Mouse (Mus musculus) embryonic facial prominence, embryonic 14.5 days (tissue): ENCODE results near the gene Plekhg5. TPM values are rescaled to one million over a fixed set of nuclear protein-coding genes. Genes with fewer than 3 reads are reported as not detected.

Experiments
- ATAC-seq: fragments of 200-750 bp; cut with Nextera tagmentation; 2 replicates; pipeline ENCODE4 v1.8.0; 2017; ENCODE audit warnings: low read depth, moderate number of reproducible peaks, moderate TSS enrichment
- DNase-seq: peaks from one replicate; pipeline ENCODE4 v3.0.0-alpha.2; 2015; ENCODE audit warnings: low spot score
- H3K27ac ChIP-seq: fragments of 300-500 bp; sonication (generic); replicated peaks from 2 replicates; pipeline ENCODE4 v1.5.1; 2014; ENCODE audit warnings: low read depth, mild to moderate bottlenecking, low read length, moderate library complexity
- H3K27me3 ChIP-seq: fragments of 300-500 bp; sonication (generic); replicated peaks from 2 replicates; pipeline ENCODE4 v1.6.1; 2014; ENCODE audit warnings: low read length; ENCODE audit not compliant: control insufficient read depth, insufficient read depth
- H3K36me3 ChIP-seq: fragments of 300-500 bp; sonication (generic); 2 replicates; pipeline ENCODE4 v1.6.1; 2014; ENCODE audit warnings: low read length, mixed read lengths; ENCODE audit not compliant: control insufficient read depth, insufficient read depth
- H3K4me1 ChIP-seq: fragments of 300-500 bp; sonication (generic); 2 replicates; pipeline ENCODE4 v1.6.1; 2014; ENCODE audit warnings: antibody characterized with exemption, low read length; ENCODE audit not compliant: control insufficient read depth, insufficient read depth
- H3K4me2 ChIP-seq: fragments of 300-500 bp; sonication (generic); 2 replicates; pipeline ENCODE4 v1.6.1; 2014; ENCODE audit warnings: low read depth, mild to moderate bottlenecking, low read length, moderate library complexity, mixed read lengths
- H3K4me3 ChIP-seq: fragments of 300-500 bp; sonication (generic); 2 replicates; pipeline ENCODE4 v1.5.1; 2014; ENCODE audit warnings: low read depth, mild to moderate bottlenecking, low read length
- H3K9ac ChIP-seq: fragments of 300-500 bp; sonication (generic); 2 replicates; pipeline ENCODE4 v1.6.1; 2014; ENCODE audit warnings: low read depth, mild to moderate bottlenecking, low read length, moderate library complexity, mixed read lengths
- H3K9me3 ChIP-seq: fragments of 300-500 bp; sonication (generic); 2 replicates; pipeline ENCODE4 v1.6.1; 2016; ENCODE audit warnings: low read length; ENCODE audit not compliant: control insufficient read depth
- WGBS: fragments of 180-500 bp; shearing (Covaris S2); extraction: QIAGEN DNeasy Blood & Tissue Kit; methylation state at CpG from one replicate; pipeline ENCODE4 v1.1.7; 2014; 5-methylcytosine and 5-hydroxymethylcytosine counted together
- polyA plus RNA-seq: library from polyadenylated mRNA; unstranded; fragments of >200 nt; fragmentation: Nextera tagmentation; extraction: Ambion mirVana; gene quantifications from 2 replicates; pipeline ENCODE4 v1.2.1, GENCODE M21; 2014

Plekhg5 gene
- polyA plus RNA-seq: 12.0 and 13.4 TPM in 2 replicates

GRCm38 (mm10) chr4:152072121-152072601 lies at the start of gene Plekhg5:
Gene Plekhg5 (plus strand): TSS chr4:152072498.
- no peaks in the 10 kb centered on the region for H3K27me3 ChIP-seq
- no peaks in the 10 kb centered on the region for H3K36me3 ChIP-seq
- H3K9me3 ChIP-seq: no peaks in the 10 kb centered on the region
- no peak within 1 kb of the TSS for H3K27ac ChIP-seq
- 49% methylated on average over 8 of the region's 10 CpGs for WGBS
- DNase-seq: peak; percentile 51
- no peak within 1 kb of the TSS for H3K4me2 ChIP-seq
- no peak within 1 kb of the TSS for H3K4me3 ChIP-seq
- peaks cover 9% of the 10 kb centered on the region; the same call in 1 of the 2 replicates for H3K4me1 ChIP-seq
- no peak within 1 kb of the TSS for H3K9ac ChIP-seq
- no peak for ATAC-seq

DNA sequence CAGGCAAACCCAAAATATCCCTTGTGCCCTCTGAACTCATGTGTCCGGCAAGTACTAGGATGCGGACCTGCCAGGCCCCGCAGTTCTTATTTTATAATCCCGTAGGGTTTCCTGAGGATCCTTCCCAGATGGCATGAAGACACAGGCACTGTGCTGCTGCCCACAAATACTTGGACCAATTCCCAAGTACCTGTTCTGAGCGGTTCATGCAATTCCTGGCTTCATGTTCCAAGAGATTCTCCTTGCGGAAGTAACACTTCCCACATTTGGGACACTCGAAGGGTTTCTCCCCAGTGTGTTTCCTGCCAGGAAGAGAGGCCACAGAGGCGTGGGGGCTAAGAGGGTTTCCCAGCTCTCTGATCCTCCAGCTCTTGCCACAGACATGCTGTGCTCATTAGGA lies 49.8 kb upstream of the Plekhg5 start:
- WGBS: 86% methylated on average over 8 of the region's 8 CpGs
- Histone ChIP-seq H3K4me2 (no peak overlapping the region), H3K9ac (no peak overlapping the region), H3K36me3 (peaks cover 57% of the 10 kb centered on the region), H3K4me3 (no peak overlapping the region), H3K4me1 (peaks cover 16% of the 10 kb centered on the region), H3K27me3 (no peaks in the 10 kb centered on the region), H3K9me3 (no peaks in the 10 kb centered on the region), H3K27ac (no peak overlapping the region)
- ATAC-seq (no peak), DNase-seq (no peak)

DNA sequence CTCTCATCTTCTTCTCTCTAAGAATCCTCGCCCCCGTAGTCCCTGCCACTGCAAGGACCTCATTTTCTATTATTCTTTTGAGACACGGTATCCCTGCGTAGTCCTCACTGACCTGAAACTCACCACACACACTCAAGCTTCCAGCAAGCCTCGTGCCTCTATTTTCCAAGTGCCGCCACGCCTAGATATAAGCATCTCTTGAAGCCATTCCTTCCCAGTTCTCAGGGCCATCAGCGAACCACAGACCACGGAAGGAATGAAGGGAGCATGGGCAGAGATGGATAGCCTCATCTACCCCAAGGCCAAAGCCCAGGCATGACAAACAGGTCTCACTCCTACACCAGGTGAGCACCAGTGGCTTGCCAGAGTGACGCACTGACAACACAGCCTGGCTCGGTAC lies 47.8 kb upstream of the Plekhg5 start:
- no peak overlapping the region for H3K9ac ChIP-seq
- H3K4me1 ChIP-seq: peaks cover 22% of the 10 kb centered on the region
- H3K4me2 ChIP-seq: no peak overlapping the region
- DNase-seq (no peak), ATAC-seq (no peak)
- peaks cover 48% of the 10 kb centered on the region for H3K36me3 ChIP-seq
- H3K27ac ChIP-seq: no peak overlapping the region
- no peaks in the 10 kb centered on the region for H3K27me3 ChIP-seq
- WGBS: 91% methylated on average over 11 of the region's 11 CpGs
- H3K9me3 ChIP-seq: no peaks in the 10 kb centered on the region
- no peak overlapping the region for H3K4me3 ChIP-seq

DNA sequence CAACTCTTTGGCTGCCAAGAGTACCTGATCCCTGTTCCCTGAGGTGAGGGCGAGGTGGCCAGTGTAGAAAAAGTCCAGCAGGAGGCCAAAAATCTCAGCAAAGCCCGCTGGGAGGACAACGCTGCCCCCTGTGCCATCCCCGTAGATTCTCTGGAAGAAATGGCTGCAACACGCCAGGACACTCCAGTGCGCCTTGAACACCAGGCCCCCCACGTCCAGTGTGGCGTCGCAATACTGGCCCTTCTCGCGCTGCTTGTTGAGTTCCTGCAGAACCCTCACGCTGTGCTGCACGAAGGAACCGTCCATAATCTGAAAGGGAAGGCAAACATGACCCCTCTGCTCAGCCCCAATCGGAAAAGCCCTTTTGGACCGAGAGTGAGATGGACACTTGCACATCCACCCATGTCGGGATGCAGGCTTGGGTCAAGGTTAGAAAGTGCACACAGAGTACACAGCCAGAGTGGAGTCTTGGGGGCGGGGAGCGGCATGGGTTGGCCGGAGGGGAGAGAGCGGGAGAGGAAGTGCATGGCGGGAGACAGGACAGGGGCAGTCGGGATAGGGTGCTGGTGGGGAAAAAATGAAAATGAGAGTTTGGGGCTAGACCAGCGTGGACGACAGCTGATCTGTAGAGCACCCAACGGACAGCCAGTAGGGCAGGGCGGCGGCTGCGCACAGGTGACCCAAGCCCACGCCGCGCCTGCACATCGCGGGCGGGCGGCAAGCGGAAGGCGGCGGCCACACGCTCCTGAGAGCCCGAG lies 45.4 kb upstream of the Plekhg5 start:
- peak overlapping the region; percentile 82 for H3K9ac ChIP-seq
- WGBS: 4% methylated on average over 22 of the region's 41 CpGs
- H3K4me3 ChIP-seq: peak overlapping the region; percentile 79
- DNase-seq (no peak), ATAC-seq (peak; percentile 51)
- peak overlapping the region; percentile 98 for H3K4me2 ChIP-seq
- no peaks in the 10 kb centered on the region for H3K27me3 ChIP-seq
- peak overlapping the region; percentile 44; the same call in 1 of the 2 replicates for H3K27ac ChIP-seq
- peaks cover 24% of the 10 kb centered on the region for H3K36me3 ChIP-seq
- peaks cover 22% of the 10 kb centered on the region for H3K4me1 ChIP-seq
- no peaks in the 10 kb centered on the region for H3K9me3 ChIP-seq

DNA sequence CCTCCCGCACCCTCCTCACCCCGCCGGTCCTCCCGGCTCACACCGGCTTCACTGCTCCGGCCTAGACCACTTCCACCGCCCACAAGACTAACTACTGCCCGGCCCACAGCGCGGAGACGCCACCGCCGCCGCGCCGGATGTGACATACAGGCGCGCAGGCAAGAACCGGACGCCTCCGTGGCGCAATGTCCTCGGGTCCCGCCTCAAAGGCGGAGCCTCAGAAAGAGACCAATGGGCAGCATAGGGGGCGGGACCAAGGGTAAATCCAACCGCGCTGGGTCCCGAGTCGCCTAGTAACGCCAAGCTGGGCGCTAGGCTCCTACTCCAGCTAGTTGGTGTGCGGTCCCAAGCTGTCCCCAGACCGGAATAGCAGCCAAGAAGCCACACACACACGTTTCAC lies 44.8 kb upstream of the Plekhg5 start, which contains the start of gene Zbtb48:
Gene Zbtb48, minus strand, starts transcription at position 148 of the 400 bp plus-strand sequence.
- Histone ChIP-seq H3K9ac (peak within 1 kb of the TSS; percentile 82), H3K27ac (peak within 1 kb of the TSS; percentile 44), H3K4me1 (peaks cover 22% of the 10 kb centered on the region), H3K27me3 (no peaks in the 10 kb centered on the region), H3K4me2 (peak within 1 kb of the TSS; percentile 98), H3K4me3 (peak within 1 kb of the TSS; percentile 79), H3K36me3 (peaks cover 18% of the 10 kb centered on the region), H3K9me3 (no peaks in the 10 kb centered on the region)
- 0% methylated on average over 19 of the region's 35 CpGs for WGBS
- ATAC-seq: peak; percentile 99
- DNase-seq: peak; percentile 99

GRCm38 (mm10) chr4:152028456-152028855 lies 43.8 kb upstream of the Plekhg5 start:
- Histone ChIP-seq H3K27ac (no peak overlapping the region), H3K9me3 (no peaks in the 10 kb centered on the region), H3K9ac (peak overlapping the region; percentile 34; the same call in 1 of the 2 replicates), H3K4me3 (peak overlapping the region; percentile 79), H3K27me3 (no peaks in the 10 kb centered on the region), H3K4me2 (peak overlapping the region; percentile 98), H3K4me1 (peaks cover 22% of the 10 kb centered on the region), H3K36me3 (peaks cover 8% of the 10 kb centered on the region)
- ATAC-seq (no peak), DNase-seq (no peak)
- WGBS: 59% methylated on average over 15 of the region's 15 CpGs

GRCm38 (mm10) chr4:152029087-152029486 lies 43.2 kb upstream of the Plekhg5 start:
- 38% methylated on average over 5 of the region's 5 CpGs for WGBS
- H3K4me3 ChIP-seq: no peak overlapping the region
- H3K9me3 ChIP-seq: no peaks in the 10 kb centered on the region
- H3K27ac ChIP-seq: no peak overlapping the region
- H3K4me1 ChIP-seq: peaks cover 22% of the 10 kb centered on the region
- no peak for ATAC-seq
- no peaks in the 10 kb centered on the region for H3K27me3 ChIP-seq
- peak overlapping the region; percentile 34; the same call in 1 of the 2 replicates for H3K9ac ChIP-seq
- H3K36me3 ChIP-seq: peaks cover 4% of the 10 kb centered on the region; the same call in 1 of the 2 replicates
- no peak for DNase-seq
- H3K4me2 ChIP-seq: peak overlapping the region; percentile 98; the same call in 1 of the 2 replicates

DNA sequence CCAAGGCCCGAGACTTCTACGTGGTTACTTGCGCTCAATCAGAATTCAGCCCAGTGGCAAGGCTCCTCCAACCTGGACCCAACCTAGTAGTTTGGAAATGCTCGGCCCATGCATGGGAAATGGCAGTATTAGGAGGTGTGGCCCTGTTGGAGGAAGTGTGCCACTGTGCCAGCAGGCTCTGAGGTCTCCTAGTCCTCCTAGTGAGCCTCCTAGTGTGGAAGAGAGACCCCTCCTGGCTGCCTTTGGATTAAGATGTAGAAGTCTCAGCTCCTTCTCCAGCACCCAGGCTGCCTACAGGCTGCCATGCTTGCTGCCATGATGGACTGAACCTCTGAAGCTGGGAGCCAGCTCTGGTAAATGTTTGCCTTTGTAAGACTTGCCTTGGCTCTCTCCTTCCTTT lies 42.3 kb upstream of the Plekhg5 start:
- Histone ChIP-seq H3K36me3 (no peaks in the 10 kb centered on the region), H3K4me2 (peak overlapping the region; percentile 15; the same call in 1 of the 2 replicates), H3K9me3 (no peaks in the 10 kb centered on the region), H3K4me1 (peaks cover 22% of the 10 kb centered on the region), H3K4me3 (no peak overlapping the region), H3K9ac (no peak overlapping the region; the same call in 1 of the 2 replicates), H3K27me3 (no peaks in the 10 kb centered on the region), H3K27ac (0 out of 2 replicates have a peak overlapping the region, but pooled peaks have one; percentile 21)
- DNase-seq: peak; percentile 77
- no peak for ATAC-seq
- WGBS: 64% methylated on average over 4 of the region's 4 CpGs
